Mouse (Mus musculus): Measurements from ENCODE around the gene Gpr150. TPM values are rescaled to one million over a fixed set of nuclear protein-coding genes. Genes with fewer than 3 reads are reported as not detected.

Gpr150 gene
- total RNA-seq, 2 experiments from 2014 or later, result not detected

Other genes with a start within 250 kb of the Gpr150 start
- 10 to 100 TPM; 35.2 to 36.7 TPM for gene Glrx, start 217.1 kb downstream of the Gpr150 start, total RNA-seq (2021)
- gene Rhobtb3, start 113.1 kb downstream of the Gpr150 start, total RNA-seq (2021), result 10 to 100 TPM; 23.1 to 26.0 TPM
- not detected for gene Spata9, start 89.8 kb downstream of the Gpr150 start, total RNA-seq (2021)
- gene Rfesd, start 38.3 kb downstream of the Gpr150 start, total RNA-seq (2021), result 10 to 100 TPM; 11.8 to 14.8 TPM
- 1 to 10 TPM; 5.1 to 7.1 TPM for gene Arsk, start 41.7 kb upstream of the Gpr150 start, total RNA-seq (2021)
- gene Ttc37, start 41.7 kb upstream of the Gpr150 start, total RNA-seq (2021), result 10 to 100 TPM; 11.4 to 16.5 TPM
- not detected for gene Fam81b, start 248.1 kb upstream of the Gpr150 start, total RNA-seq (2021)

Data from gastrocnemius, postnatal 10 days (tissue).